Mouse (Mus musculus): ENCODE data around the gene Lrrc8a. TPM values are rescaled to one million over a fixed set of nuclear protein-coding genes. Genes with fewer than 3 reads are reported as not detected.

The Lrrc8a gene
- polyA plus RNA-seq, 2 experiments: 18.8 to 47.2 TPM

- H3K9me3 ChIP-seq (ENCODE audit: control insufficient read depth, low read length): no peaks in the 10 kb centered on the region
- no peak overlapping the region for H3K4me2 ChIP-seq (replicated peaks; ENCODE audit: low read depth, low read length, severe bottlenecking)
- TF ChIP-seq POLR2A (IDR thresholded peaks at IDR 0.05; ENCODE audit: borderline replicate concordance, extremely low read depth, insufficient read depth, insufficient read length): no peak
- no peaks in the 10 kb centered on the region for H3K27me3 ChIP-seq (ENCODE audit: control insufficient read depth, insufficient read depth, low read length)
- peaks cover 80% of the 10 kb centered on the region for H3K36me3 ChIP-seq (ENCODE audit: control insufficient read depth, insufficient read depth, low read length)
- no peak for ATAC-seq (ENCODE audit: low FRiP score, low read depth)
- no peak for DNase-seq (ENCODE audit: low spot score)
- WGBS: 81% methylated on average over 7 of the region's 7 CpGs
- H3K4me3 ChIP-seq (replicated peaks; ENCODE audit: low read length): no peak overlapping the region
- H3K4me1 ChIP-seq (ENCODE audit: control insufficient read depth, insufficient read depth, low read length): peaks cover 3% of the 10 kb centered on the region; the same call in 1 of the 2 replicates
- H3K27ac ChIP-seq (replicated peaks; ENCODE audit: low read depth, low read length): no peak overlapping the region
- no peak overlapping the region for H3K9ac ChIP-seq (ENCODE audit: low read depth, low read length, severe bottlenecking)
These were observed 20.4 kb downstream of the Lrrc8a start for GRCm38 (mm10) chr2:30257699-30258460.

DNA sequence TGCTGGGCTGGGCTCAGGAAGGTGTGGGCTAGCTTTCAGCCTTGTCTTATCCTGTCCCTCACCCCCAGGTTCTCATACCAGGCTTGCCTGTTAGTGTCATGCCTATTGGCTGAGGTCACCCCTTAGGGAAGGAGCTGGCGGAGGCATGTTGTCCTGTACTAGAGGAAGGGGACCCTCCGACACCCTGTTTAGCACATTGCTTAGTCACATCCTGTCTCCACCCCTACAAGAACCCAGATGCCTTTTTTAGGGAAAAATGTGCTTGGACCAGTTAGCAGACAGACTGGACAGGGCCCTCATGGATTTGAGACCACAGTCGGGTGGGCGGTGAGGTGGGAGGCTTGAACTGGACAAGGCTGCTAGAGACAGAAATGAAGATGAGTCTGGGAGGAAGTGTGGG, 21.1 kb downstream of the Lrrc8a start:
- no peak overlapping the region for H3K4me3 ChIP-seq (replicated peaks; ENCODE audit: low read length)
- no peaks in the 10 kb centered on the region for H3K9me3 ChIP-seq (ENCODE audit: control insufficient read depth, low read length)
- 88% methylated on average over 4 of the region's 4 CpGs for WGBS
- DNase-seq (ENCODE audit: low spot score): no peak
- ATAC-seq (ENCODE audit: low FRiP score, low read depth): no peak; the same call in 1 of the 2 replicates
- H3K36me3 ChIP-seq (ENCODE audit: control insufficient read depth, insufficient read depth, low read length): peaks cover 80% of the 10 kb centered on the region
- H3K27ac ChIP-seq (replicated peaks; ENCODE audit: low read depth, low read length): no peak overlapping the region
- peaks cover 3% of the 10 kb centered on the region; the same call in 1 of the 2 replicates for H3K4me1 ChIP-seq (ENCODE audit: control insufficient read depth, insufficient read depth, low read length)
- no peak for TF ChIP-seq POLR2A (IDR thresholded peaks at IDR 0.05; ENCODE audit: borderline replicate concordance, extremely low read depth, insufficient read depth, insufficient read length)
- no peak overlapping the region for H3K9ac ChIP-seq (ENCODE audit: low read depth, low read length, severe bottlenecking)
- no peak overlapping the region for H3K4me2 ChIP-seq (replicated peaks; ENCODE audit: low read depth, low read length, severe bottlenecking)
- H3K27me3 ChIP-seq (ENCODE audit: control insufficient read depth, insufficient read depth, low read length): no peaks in the 10 kb centered on the region

DNA sequence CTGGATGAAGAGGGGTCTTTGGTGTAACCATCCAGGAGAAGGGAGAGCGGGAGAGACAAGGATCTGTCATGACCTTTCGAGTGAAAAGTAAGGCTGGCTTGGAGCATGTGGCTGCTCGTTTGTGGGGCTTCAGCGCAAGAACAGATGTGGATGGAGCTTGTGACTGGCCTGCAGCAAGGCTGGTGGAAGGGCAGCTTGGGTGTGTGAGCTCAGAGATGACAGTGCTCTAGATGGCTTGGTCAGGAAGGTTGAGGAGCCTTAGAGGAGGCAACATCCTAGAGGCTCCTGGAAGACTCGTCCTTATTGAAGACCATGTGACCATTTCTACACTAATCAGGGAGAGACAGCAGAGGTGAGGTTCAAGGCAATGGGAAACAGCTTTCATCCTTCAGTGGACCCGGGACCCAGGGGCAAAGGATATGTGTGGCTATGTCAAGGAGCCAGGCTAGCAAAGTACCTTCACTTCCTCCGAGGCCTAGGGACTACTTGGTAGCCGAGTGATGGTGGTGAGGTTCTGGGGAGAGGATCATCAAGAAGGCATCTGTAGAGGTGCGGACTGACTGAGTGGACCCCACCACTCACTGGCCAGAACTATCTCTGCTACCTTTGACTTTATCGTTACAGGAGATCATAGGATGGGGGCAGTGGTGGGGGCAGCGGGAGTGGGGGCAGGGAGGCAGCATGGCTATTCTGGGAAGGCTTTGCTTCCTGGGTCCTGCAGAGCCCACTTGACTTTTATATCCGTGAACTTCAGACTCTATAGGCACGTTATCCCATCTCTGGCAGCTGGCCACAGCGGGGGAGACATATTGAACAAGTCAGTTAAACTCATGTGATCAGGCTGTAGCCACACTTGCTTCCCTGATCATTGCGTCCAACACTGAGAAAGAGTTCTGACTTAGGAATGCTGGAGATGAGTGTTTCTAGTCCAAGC, 21.9 kb downstream of the Lrrc8a start:
- Histone ChIP-seq H3K27ac (replicated peaks; ENCODE audit: low read depth, low read length) (no peak overlapping the region), H3K4me1 (ENCODE audit: control insufficient read depth, insufficient read depth, low read length) (peaks cover 3% of the 10 kb centered on the region; the same call in 1 of the 2 replicates), H3K9me3 (ENCODE audit: control insufficient read depth, low read length) (no peaks in the 10 kb centered on the region), H3K4me2 (replicated peaks; ENCODE audit: low read depth, low read length, severe bottlenecking) (no peak overlapping the region), H3K9ac (ENCODE audit: low read depth, low read length, severe bottlenecking) (no peak overlapping the region), H3K27me3 (ENCODE audit: control insufficient read depth, insufficient read depth, low read length) (no peaks in the 10 kb centered on the region), H3K36me3 (ENCODE audit: control insufficient read depth, insufficient read depth, low read length) (peaks cover 88% of the 10 kb centered on the region), H3K4me3 (replicated peaks; ENCODE audit: low read length) (no peak overlapping the region)
- no peak for DNase-seq (ENCODE audit: low spot score)
- no peak for ATAC-seq (ENCODE audit: low FRiP score, low read depth)
- TF ChIP-seq POLR2A (IDR thresholded peaks at IDR 0.05; ENCODE audit: borderline replicate concordance, extremely low read depth, insufficient read depth, insufficient read length): no peak
- WGBS: 84% methylated on average over 15 of the region's 15 CpGs

DNA sequence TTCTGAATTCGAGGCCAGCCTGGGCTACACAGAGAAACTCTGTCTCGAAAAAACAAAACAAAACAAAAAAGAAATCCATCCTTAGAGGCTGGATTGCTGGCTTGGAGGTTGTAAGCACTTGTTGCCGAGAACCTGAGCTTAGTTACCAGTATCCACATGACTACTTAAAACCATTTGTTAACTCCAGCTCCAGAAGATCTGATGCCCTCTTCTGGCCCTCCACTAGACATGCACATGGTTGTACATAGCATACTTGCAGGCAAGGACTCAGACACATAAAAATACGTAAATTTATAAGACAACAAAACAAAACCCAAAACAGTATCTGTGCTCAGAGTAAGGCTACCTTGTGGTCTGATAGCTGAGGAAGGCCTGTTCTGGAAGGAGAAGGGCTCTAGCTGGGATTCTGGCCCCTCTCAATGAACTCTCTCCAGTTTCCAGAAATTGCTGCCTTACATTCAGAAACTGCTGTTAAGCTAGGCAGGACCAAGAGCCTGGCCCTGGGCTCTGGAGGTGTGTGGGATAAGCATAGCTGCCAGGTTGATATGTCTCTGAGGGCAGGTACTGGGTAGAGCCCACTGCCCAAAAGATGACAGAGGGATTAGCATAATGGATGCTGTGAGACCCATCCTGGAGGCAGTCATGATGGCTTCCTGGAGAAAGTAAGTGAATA, 23.7 kb downstream of the Lrrc8a start:
- Histone ChIP-seq H3K27me3 (ENCODE audit: control insufficient read depth, insufficient read depth, low read length) (no peaks in the 10 kb centered on the region), H3K36me3 (ENCODE audit: control insufficient read depth, insufficient read depth, low read length) (peaks cover 77% of the 10 kb centered on the region), H3K9me3 (ENCODE audit: control insufficient read depth, low read length) (no peaks in the 10 kb centered on the region), H3K4me3 (replicated peaks; ENCODE audit: low read length) (no peak overlapping the region), H3K4me2 (replicated peaks; ENCODE audit: low read depth, low read length, severe bottlenecking) (no peak overlapping the region), H3K27ac (replicated peaks; ENCODE audit: low read depth, low read length) (no peak overlapping the region), H3K4me1 (ENCODE audit: control insufficient read depth, insufficient read depth, low read length) (peaks cover 21% of the 10 kb centered on the region), H3K9ac (ENCODE audit: low read depth, low read length, severe bottlenecking) (no peak overlapping the region)
- no peak for ATAC-seq (ENCODE audit: low FRiP score, low read depth)
- TF ChIP-seq POLR2A (IDR thresholded peaks at IDR 0.05; ENCODE audit: borderline replicate concordance, extremely low read depth, insufficient read depth, insufficient read length): no peak
- DNase-seq (ENCODE audit: low spot score): no peak
- WGBS: 86% methylated on average over 4 of the region's 4 CpGs

Data from limb, embryonic 14.5 days (tissue).